Mouse (Mus musculus): ENCODE measurements around the gene Sult1a1.
"Not testable (repeated sequence)": the region's sequence is repeated elsewhere in the genome, so short reads cannot be mapped to it uniquely, and the experiment has no call there.

The Sult1a1 gene

DNA sequence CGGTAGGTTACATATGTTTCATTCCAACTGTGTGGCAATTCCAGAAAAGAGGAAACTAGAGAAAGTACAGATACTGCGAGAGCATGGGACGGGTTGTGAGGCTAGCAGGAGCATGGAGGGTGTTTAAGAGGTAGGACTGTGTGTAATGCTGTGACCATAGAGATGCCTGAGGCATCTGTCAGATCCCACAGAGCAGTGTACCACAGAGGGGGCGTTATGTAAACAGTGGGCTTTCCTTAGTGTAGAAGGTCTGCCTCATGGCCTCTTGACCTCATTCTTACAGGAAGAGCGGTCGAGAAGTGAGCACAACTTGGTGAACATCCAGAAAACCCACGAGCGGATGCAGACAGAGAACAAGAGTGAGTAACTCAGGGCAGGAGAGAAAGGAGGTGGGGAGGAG is 12.6 kb downstream of the Sult1a1 start:
- DNase-seq (ENCODE audit: low spot score in 2 of 2), result no peak

GRCm38 (mm10) chr7:126659771-126660170 is 16.5 kb downstream of the Sult1a1 start:
- no peak for DNase-seq (ENCODE audit: low spot score in 2 of 2)

DNA sequence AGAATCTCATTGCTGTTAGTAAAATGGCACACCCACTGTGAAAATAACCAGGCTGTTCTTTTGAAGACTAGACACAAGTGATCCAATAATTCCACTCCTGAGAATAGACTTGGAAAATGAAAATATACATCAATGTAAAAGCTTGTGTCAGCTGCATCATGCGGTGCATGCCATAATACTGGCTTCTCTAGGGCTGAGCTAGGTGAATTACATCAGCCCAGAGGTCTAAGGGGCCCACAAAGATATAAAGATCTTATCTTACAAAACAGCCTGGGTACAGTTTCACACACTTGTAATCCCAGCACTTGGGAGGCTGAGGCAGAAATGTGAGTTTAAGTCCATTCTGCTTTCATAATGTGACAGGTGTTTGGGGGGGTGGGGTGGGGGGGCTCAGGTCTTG is 18.7 kb downstream of the Sult1a1 start:
- no peak for DNase-seq (ENCODE audit: low spot score in 2 of 2)

DNA sequence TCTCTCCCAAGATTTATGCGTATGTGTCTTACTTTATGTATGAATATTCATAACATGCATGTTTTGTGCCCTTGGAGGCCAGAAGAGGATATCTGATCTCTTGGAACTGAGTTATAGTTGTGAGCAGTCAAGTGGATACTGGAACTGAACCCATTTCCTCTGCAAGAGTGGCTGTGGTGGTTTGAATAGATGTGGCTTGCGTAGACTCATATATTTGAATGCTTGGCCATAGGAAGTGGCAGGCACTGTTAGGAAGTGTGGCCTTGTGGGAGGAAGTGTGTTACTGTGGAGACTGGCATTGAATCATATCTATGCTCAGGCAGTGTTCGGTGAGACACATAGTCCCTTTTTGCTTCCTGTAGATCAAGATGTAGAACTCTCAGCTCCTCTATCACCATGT is 20.5 kb downstream of the Sult1a1 start:
- DNase-seq (ENCODE audit: low spot score in 2 of 2), result no peak

GRCm38 (mm10) chr7:126653991-126654390 is 22.2 kb downstream of the Sult1a1 start:
- DNase-seq (ENCODE audit: low spot score in 2 of 2), result no peak

DNA sequence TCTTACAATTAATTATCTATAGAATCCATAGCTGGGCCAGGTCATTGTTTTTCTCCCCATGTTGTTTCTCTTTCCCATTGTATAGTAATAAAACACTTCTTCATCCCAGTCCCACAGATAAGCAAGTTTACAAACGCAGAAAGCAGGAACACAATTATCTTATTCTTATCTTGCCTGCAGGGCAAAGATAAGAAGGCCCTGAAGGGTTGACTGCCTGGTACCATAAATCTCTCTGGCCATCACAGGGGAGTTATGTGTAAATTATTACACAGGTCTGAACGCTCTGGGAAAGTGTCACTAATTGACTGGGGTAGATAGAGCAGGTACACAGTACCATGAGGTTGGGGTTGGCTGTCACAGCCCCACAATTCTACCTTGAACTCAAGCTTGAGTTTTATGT is 25.4 kb downstream of the Sult1a1 start:
- no peak for DNase-seq (ENCODE audit: low spot score in 2 of 2)

GRCm38 (mm10) chr7:126649231-126650051 is 26.8 kb downstream of the Sult1a1 start, which contains the start of gene Sgf29:
Gene Sgf29, plus strand, starts transcription at chr7:126649309.
- DNase-seq (ENCODE audit: low spot score in 2 of 2), result peak; percentile 86 to 93

- no peak for DNase-seq (ENCODE audit: low spot score in 2 of 2)
Measured at GRCm38 (mm10) chr7:126648486-126648885, 27.7 kb downstream of the Sult1a1 start.

- DNase-seq (ENCODE audit: low spot score in 2 of 2), result no peak
Measured at GRCm38 (mm10) chr7:126645708-126646107, 30.5 kb downstream of the Sult1a1 start.

DNA sequence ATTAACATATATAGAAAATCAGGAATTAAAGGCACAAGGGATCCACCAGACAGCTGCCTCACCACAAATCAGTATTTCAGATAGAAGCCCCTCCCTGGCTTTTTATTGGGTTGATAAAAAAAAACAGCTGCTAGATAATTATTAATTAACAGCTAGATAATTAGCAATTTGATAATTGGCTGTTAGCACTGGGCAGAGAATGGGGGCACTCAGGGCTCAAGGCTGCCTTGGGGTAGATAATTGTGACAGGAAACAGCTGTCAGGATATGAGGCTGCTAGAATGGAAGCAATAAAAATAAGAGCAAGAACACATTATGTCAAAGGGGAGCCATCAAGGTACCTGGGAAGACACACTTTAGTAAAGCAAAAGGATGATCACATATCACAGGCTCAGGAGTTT is 31.3 kb downstream of the Sult1a1 start:
- DNase-seq (ENCODE audit: low spot score in 2 of 2), result no peak

- no peak for DNase-seq (ENCODE audit: low spot score in 2 of 2)
Measured at GRCm38 (mm10) chr7:126644345-126644744, 31.9 kb downstream of the Sult1a1 start.

DNA sequence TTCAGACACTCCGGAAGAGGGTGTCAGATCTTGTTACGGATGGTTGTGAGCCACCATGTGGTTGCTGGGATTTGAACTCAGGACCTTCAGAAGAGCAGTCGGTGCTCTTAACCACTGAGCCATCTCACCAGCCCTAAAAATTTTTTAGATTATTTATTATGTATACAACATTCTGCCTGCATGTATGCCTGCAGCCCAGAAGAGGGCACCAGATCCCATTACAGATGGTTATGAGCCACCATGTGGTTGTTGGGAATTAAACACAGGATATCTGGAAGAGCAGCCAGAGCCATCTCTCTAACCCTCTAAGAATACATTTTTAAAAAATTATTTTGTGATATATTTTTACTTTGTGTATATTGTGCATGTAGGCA is 33.0 kb downstream of the Sult1a1 start:
- DNase-seq (ENCODE audit: low spot score in 2 of 2), result not testable (repeated sequence)

GRCm38 (mm10) chr7:126642545-126643243 is 33.5 kb downstream of the Sult1a1 start:
- no peak for DNase-seq (ENCODE audit: low spot score in 2 of 2)

- peak in 1 of 2 experiments; percentile 50 for DNase-seq (ENCODE audit: low spot score in 2 of 2)
Measured at GRCm38 (mm10) chr7:126636733-126637520, 39.3 kb downstream of the Sult1a1 start.

- DNase-seq (ENCODE audit: low spot score in 2 of 2), result no peak
Measured at GRCm38 (mm10) chr7:126635375-126635774, 40.9 kb downstream of the Sult1a1 start.

DNA sequence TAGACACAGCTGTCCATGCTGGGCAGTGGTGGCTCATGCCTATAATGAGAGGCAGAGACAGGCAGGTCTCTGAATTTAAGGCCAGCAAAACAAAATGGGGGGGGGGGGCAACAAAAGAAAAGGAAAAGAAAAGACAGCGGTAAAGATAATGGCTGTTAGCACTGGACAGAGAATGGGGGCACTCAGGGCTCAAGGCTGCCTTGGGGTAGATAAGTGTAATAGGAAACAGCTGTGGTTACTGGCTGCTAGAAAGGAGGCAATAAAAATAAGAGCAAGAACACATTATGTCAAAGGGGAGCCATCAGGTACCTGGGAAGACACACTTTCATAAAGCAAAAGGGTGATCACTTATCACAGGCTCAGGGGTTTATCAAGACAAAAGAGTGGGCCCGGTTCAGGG is 43.8 kb downstream of the Sult1a1 start:
- no peak for DNase-seq (ENCODE audit: low spot score in 2 of 2)

DNA sequence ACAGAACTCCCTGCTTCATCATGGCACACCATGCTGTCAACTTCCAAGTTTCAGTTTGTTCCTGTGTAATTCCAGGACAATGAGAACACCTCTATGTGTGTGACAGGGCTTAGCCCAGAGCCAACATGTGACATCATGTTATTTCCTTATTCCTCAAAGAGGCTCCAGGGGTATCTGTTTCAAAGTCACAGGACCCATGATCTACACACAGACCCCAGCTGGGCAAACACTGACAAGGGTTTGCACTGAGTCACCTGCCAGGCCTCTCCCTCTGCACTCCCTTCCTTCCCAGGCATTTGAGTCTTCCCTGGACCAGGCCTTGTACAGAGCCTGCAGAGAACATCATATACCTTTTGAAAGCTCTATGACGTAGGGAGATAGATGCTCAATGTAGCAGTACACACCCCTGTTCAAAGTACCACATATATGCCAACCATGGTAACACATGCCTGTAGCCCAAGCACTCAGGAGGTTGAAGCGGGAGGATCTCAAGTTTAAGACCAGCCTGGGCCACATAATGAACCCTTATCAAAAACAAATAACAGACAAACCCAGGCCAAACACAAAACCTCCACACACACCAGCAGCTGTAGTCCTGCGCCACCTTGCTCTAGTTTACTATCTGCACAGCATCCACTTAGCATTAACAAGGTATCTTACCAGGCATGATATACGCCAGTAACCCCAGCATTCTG is 45.3 kb downstream of the Sult1a1 start, which contains the start of gene Nupr1:
Gene Nupr1 (minus strand): TSS at position 38 of the 695 bp plus-strand sequence.
- DNase-seq (ENCODE audit: low spot score in 2 of 2), result no peak

DNA sequence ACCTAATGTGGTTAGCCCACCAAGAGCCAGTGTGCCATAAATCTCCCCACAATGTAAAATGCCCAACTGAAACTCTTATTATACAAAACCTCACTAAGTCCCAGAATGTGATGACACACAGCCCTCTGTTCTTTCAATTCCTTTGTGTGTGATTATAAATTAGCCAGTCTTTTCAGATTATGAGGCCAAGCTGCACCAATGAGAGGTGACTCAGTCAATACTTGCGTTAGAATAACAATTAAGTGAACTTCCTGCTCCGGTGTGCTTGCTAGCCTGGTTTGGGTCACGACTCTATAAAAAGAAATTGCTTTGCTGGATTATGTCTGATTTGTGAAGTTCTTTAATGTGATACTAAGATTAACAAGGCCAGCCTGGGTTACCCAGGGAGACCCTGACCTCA is 46.3 kb downstream of the Sult1a1 start:
- DNase-seq (ENCODE audit: low spot score in 2 of 2), result no peak

GRCm38 (mm10) chr7:126628111-126628510 is 48.1 kb downstream of the Sult1a1 start:
- DNase-seq (ENCODE audit: low spot score in 2 of 2), result no peak

DNA sequence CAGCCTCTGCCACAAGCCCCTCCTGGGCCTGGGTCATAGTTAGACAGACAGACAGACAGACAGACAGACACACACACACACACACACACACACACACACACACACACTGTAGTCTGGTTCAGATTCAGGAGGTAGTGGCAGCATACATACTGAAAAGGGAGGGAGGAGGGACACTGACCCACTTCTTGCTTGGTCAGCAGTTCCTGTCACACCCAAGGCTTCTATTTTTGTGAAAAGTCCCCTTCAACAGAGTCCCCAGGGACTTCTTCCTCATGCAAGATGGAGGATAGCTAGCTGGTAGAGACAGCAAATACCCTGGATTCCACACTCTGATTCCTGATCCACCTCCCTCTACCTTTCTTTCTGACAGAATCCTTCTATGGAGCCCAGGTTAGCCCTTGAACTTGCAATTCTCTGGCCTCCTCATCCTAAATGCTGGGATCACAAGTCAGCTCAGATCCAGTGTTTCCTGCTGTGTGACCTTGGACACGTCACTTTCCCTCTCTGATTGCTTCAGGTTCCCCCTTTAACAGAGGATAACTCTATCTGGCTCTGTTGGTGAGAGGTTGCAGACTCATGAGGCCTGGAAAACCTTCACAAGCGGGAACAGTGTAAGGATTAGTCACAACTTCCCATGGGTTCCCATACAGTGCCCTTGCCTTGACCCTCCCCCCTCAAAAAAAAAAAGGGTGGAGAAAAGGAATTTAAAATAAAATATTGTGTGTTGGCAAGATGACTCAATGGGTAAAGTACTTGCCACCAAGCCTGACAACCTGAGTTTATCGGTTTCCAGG is 50.2 kb downstream of the Sult1a1 start:
- no peak for DNase-seq (ENCODE audit: low spot score in 2 of 2)

DNA sequence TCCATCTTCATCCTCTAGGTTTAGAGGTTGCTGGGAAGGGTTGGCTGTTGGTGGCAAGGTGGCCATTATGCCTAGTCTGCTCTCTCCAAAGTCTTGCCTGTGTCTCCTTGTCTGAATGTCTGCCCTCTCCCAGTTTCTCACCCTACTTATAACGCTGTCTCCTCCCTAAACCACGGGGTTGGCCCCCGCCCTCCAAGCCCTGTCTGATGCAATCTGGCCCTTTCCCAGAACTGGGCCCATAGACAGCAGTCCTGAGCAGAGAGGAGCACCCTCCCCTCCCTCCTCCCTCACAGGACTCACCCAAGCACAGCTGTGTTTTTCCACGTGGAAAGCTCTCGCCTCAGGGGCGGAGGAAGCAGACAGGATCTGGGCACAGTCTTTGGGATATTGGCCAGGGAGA is 50.9 kb downstream of the Sult1a1 start:
- DNase-seq (ENCODE audit: low spot score in 2 of 2), result peak in 1 of 2 experiments; percentile 88

All from urinary bladder, adult 18-20 months (tissue).